ENCODE assay signal across 20 mouse cellular contexts in the genomic region with DNA sequence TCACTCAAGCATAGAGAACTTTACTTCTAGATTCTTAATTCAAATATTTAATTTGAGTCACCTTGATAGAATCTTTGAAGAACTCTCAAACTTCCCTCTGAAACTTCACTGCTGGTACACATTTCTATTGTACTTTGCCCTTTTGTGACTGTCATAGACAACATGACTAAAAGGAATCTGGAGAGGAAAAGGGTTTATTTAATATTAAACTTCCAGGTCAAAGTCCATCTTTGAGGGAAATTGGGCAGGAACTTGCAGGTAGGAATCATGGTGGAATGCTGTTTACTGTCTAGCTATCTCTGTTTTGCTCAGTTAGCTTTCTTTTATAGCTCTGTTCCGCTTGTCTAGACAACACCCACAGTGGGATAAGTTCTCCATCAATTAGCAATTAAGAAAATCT.
"Had no signal": no experiment of that assay in that cellular context is flagged by ENCODE, and none has a peak within 500 bp of the region (broad histone marks: within the 10 kb centered on the region; RNA-seq: fewer than 3 reads in every experiment).

No protein-coding gene starts in this region.

- H3K27me3 ChIP-seq: lung, embryonic 15.5 days; midbrain, embryonic 12.5 days; neural tube, embryonic 13.5 days; neural tube, embryonic 15.5 days had no signal

- ATAC-seq: liver, postnatal 0 days; lung, postnatal 0 days; midbrain, embryonic 16.5 days had no signal

- H3K4me1 ChIP-seq: lung, embryonic 15.5 days; midbrain, embryonic 10.5 days; midbrain, embryonic 12.5 days; neural tube, embryonic 13.5 days; neural tube, embryonic 15.5 days had no signal

- H3K4me2 ChIP-seq: lung, embryonic 15.5 days; midbrain, embryonic 12.5 days; neural tube, embryonic 13.5 days; neural tube, embryonic 15.5 days had no signal

- H3K9ac ChIP-seq: liver, postnatal 0 days; lung, embryonic 15.5 days; midbrain, embryonic 12.5 days; neural tube, embryonic 13.5 days; neural tube, embryonic 15.5 days had no signal

- H3K4me3 ChIP-seq: lung, embryonic 15.5 days; midbrain, embryonic 10.5 days; midbrain, embryonic 12.5 days; myocyte; neural tube, embryonic 13.5 days; neural tube, embryonic 15.5 days had no signal

- H3K9me3 ChIP-seq: lung, embryonic 15.5 days; midbrain, embryonic 10.5 days; midbrain, embryonic 12.5 days; neural tube, embryonic 13.5 days; neural tube, embryonic 15.5 days had no signal

- H3K36me3 ChIP-seq: lung, embryonic 15.5 days; midbrain, embryonic 10.5 days; midbrain, embryonic 12.5 days; neural tube, embryonic 13.5 days; neural tube, embryonic 15.5 days had no signal

- DNase-seq: liver, postnatal 0 days; lung, adult 2 months; lung, postnatal 4 days; midbrain, embryonic 14.5 days; retina, postnatal 1 day; right cerebral cortex, adult 18-20 months; right cerebral cortex, postnatal 25 days; right cerebral cortex, postnatal 4 days; spleen, adult 18-20 months; thymus, adult 2 months; thymus, postnatal 25 days; thymus, postnatal 4 days had no signal

- H3K27ac ChIP-seq: lung, embryonic 15.5 days; midbrain, embryonic 10.5 days; midbrain, embryonic 12.5 days; neural tube, embryonic 13.5 days; neural tube, embryonic 15.5 days had no signal
